Mouse (Mus musculus) layer of hippocampus, adult 11-12 months (tissue): ENCODE results near the gene Prkaca.
A peak's percentile ranks its signal among the peaks of the same experiment; 100 is the strongest.
"Not testable (repeated sequence)": the region's sequence is repeated elsewhere in the genome, so short reads cannot be mapped to it uniquely, and the experiment has no call there.

Experiments
- DNase-seq: peaks from one replicate; pipeline ENCODE4 v3.0.0; 2022; ENCODE audit warnings: low spot score

Prkaca gene

DNA sequence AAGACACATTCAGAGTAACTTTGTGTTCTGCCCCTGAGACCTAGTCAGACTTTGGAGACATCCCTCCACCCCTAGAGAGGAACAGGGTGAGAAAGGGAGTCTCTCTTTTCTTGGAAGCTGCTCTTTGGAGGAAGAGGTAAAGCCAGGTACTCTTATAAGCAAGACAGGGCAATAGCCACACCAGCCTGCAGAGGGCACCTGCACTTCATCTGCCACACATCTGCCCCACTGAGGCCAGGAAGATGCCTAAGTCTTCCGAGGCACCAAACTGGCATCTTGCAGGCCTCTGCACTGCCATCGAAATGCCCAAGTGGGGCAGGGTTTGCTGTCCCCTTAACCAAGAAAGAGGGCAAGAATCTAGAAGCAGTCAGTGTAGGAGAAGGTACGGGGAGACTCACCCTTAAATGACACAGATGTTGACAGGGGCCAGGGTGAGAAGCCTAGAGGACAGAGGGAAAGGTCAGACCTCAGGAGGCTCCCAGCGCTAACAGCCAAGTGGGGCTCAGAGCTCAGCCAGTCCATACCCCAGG lies 3.4 kb downstream of the Prkaca start:
- no peak for DNase-seq

- no peak for DNase-seq
These were observed 4.1 kb downstream of the Prkaca start for GRCm38 (mm10) chr8:83976779-83977350.

DNA sequence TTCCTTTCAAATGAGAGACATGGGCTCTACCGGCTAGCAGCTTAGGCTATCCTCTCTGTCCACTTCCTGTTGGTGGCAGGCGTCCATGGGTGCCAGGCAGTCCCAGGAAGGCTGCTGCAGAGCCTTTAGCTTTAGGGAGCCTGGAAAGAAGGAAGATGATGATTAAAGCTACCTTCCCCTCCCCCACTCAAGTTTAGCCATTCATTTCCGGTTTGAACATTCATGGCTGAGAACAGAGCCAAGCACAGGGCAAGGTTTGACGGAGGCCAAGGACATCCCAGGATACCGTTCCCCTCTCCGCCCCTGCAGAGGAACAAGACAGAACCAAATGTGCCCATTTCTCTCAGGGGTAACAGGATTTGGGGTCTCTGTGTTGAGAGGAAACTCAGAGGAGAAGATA lies 4.9 kb downstream of the Prkaca start:
- DNase-seq: no peak

GRCm38 (mm10) chr8:83978200-83978599 lies 5.4 kb downstream of the Prkaca start:
- no peak for DNase-seq

DNA sequence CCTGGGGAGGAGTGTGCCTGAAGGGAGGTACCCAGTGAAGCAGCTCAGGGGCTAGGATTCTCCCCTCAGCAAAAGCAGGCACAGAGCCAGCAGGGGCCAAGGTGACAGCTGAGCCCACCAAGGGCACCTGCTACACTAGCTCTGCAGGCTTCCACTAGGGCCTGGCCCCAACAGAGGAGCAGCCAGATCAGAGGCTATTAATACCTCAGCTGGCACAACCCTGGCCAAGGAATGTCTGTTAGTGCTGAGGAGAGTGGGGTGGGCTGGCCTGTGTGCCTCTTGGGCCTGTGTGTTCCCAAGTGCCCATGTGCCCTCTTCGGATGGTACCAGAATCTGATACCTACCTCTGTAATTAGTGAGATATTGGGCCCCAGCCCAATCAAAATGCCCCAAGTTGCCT lies 7.5 kb downstream of the Prkaca start:
- DNase-seq: no peak

DNA sequence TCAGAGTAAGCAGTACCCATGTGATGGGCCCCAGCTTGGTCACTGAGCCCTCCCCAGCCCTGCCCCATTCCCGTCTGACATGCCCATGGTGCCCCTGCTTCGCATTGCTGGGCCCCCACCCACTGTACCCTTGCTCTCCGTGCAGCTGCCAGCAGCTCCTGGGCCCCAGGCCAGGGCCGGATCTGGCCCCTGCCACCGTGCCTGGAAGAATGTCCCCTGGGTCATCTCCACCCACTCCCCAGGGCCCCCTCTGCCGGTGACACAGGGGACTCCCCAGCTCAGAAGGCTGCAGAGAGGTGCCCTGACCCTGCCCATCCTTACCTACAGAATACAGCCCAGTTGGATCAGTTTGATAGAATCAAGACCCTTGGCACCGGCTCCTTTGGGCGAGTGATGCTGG lies 8.1 kb downstream of the Prkaca start:
- no peak for DNase-seq

GRCm38 (mm10) chr8:83981533-83981932 lies 8.7 kb downstream of the Prkaca start:
- no peak for DNase-seq

- DNase-seq: no peak
These were observed 9.7 kb downstream of the Prkaca start for GRCm38 (mm10) chr8:83982449-83982848.

DNA sequence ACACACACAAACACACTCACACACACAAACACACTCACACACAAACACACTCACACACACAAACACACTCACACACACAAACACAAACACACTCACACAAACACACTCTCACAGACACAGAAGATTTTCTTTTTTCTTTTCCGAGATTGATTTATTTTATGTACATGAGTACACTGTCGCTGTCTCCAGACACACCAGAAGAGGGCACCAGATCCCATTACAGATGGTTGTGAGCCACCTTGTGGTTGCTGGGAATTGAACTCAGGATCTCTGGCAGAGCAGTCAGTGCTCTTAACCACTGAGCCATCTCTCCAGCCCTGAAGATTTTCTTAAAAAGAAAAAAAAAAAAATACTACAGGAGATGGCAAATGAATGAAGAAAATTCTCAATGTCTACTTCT lies 10.4 kb downstream of the Prkaca start:
- DNase-seq: not testable (repeated sequence)

- no peak for DNase-seq
These were observed 16.4 kb downstream of the Prkaca start for GRCm38 (mm10) chr8:83989243-83989642.

GRCm38 (mm10) chr8:83990170-83990569 lies 17.4 kb downstream of the Prkaca start:
- no peak for DNase-seq

DNA sequence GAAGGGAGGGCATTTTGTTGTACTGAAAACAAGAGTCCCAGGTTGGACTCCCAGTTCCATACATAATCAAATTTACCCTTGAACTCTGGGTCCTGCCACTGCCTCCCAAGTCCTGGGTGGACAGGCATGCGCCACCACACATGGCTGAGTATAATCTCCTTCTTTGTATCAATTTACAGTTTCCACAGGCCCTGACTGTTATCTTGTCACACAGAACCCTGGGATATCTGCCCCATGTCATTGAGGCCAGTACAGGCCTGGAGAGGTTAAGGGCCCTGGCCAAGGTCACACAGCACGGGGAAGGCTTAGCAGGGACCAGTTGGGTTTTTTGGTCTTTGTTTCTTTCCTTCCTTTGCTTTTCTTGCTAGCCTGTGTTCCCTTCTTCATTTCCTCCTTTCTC lies 19.7 kb downstream of the Prkaca start:
- DNase-seq: no peak

GRCm38 (mm10) chr8:83994030-83994429 lies 21.2 kb downstream of the Prkaca start:
- no peak for DNase-seq

DNA sequence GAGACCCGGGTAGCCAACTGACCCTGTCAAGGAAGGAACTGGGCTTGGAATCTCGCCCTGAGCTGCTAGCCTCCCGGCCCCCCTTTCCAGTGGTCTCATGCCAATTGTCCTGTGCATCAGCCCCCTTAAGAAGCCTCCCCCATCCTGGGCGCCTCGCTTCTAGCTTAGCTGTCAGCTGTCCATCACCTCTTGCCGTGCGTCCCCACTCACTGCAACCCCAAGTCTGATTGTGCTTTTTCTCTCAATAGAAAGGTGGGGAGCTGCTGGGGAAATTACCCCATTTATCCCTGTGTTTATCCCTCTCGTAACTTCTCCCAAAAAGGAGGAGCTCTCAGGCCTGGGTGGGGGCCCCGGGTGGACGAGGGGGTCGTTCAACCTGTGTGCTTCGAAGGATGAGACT lies 23.2 kb downstream of the Prkaca start:
- no peak for DNase-seq

GRCm38 (mm10) chr8:83996567-83997505 lies 24.0 kb downstream of the Prkaca start:
- peak; percentile 80 for DNase-seq

- no peak for DNase-seq
These were observed 24.8 kb downstream of the Prkaca start, which contains the start of gene Samd1 for GRCm38 (mm10) chr8:83997511-83998141. TSS of gene Samd1 (plus strand) at chr8:83997672.

- DNase-seq: no peak
These were observed 25.7 kb downstream of the Prkaca start for GRCm38 (mm10) chr8:83998231-83999056.

GRCm38 (mm10) chr8:83999057-83999705 lies 26.4 kb downstream of the Prkaca start:
- DNase-seq: no peak

GRCm38 (mm10) chr8:83999825-84000224 lies 27.0 kb downstream of the Prkaca start:
- DNase-seq: no peak

GRCm38 (mm10) chr8:84001281-84002000 lies 28.6 kb downstream of the Prkaca start, which contains the start of gene 1700067K01Rik:
TSS of gene 1700067K01Rik (plus strand) at chr8:84001502.
- no peak for DNase-seq
